In the genomic region with DNA sequence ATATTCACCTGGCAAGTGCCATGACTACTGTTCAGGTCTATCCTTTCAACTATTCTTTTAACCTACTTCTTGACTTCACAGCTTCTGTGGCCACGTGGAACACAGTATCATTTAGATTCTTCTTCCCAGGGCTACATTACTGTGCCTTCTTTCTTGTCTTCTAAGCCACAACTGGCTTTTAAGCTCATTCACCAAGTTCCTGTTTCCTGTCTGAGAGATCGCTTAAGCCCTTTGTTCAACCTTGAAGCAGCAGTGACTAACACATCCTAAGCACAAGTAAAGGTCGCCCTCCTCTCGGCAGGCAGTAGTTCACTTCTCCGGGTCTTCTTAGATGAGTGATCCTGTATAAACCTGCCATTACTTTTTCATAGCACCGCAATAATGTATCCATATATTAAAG, we compare ENCODE assay signal across 16 mouse cellular contexts. TPM values are rescaled to one million over a fixed set of nuclear protein-coding genes. Genes with fewer than 3 reads are reported as not detected.
DNase-seq lines count a peak whose midpoint lies in the region; ATAC-seq and TF ChIP-seq lines count a peak whose summit lies in the region.
"Had no signal": no experiment of that assay in that cellular context is flagged by ENCODE, and none has a peak within 500 bp of the region (broad histone marks: within the 10 kb centered on the region; RNA-seq: fewer than 3 reads in every experiment).

No protein-coding gene starts in this region.

- peak; percentile 86 for ATAC-seq in CD4-positive, CD25-positive, alpha-beta regulatory T cell, adult 4 months
- ATAC-seq in forebrain, postnatal 0 days, result no peak
- ATAC-seq: liver, embryonic 12.5 days had no signal

- H3K4me2 ChIP-seq in forebrain, postnatal 0 days (ENCODE audit: low read depth), result no peak overlapping the region
- H3K4me2 ChIP-seq: embryonic facial prominence, embryonic 13.5 days; heart, embryonic 11.5 days; liver, embryonic 12.5 days; lung, embryonic 15.5 days had no signal

- 88% methylated on average over 6 of the region's 6 CpGs for WGBS in forebrain, postnatal 0 days

- intact Hi-C loops in left cerebral cortex, postnatal 25 days (cut with DNase I), result no loop called here

- peak; percentile 8 for DNase-seq in ZHBTc4 (ENCODE audit: low read depth, low spot score)
- peak; percentile 53 for DNase-seq in thymus, postnatal 14 days
- no peak for DNase-seq in cerebellum, postnatal 25 days
- DNase-seq in left cerebral cortex, postnatal 25 days (ENCODE audit: low spot score in 2 of 2), result no peak
- DNase-seq in forebrain, postnatal 0 days, result no peak
- DNase-seq: cerebellum, postnatal 36 days; gastrocnemius, postnatal 36 days; kidney, adult 9 months; left cerebral cortex, postnatal 4 days; right cerebral cortex, postnatal 4 days had no signal

- peaks cover 33% of the 10 kb centered on the region for H3K4me1 ChIP-seq in megakaryocyte, embryonic 14.5 days
- no peaks in the 10 kb centered on the region for H3K4me1 ChIP-seq in forebrain, postnatal 0 days (ENCODE audit: insufficient read depth)
- H3K4me1 ChIP-seq: lung, embryonic 15.5 days had no signal

- H3K9ac ChIP-seq in forebrain, postnatal 0 days, result no peak overlapping the region
- H3K9ac ChIP-seq: embryonic facial prominence, embryonic 13.5 days; liver, embryonic 12.5 days; lung, embryonic 15.5 days had no signal

- no peak for TF ChIP-seq CTCF in forebrain, postnatal 0 days (IDR thresholded peaks at IDR 0.05; ENCODE audit: low read depth)

- H3K27ac ChIP-seq in forebrain, postnatal 0 days (ENCODE audit: low read depth, low read length), result no peak overlapping the region
- H3K27ac ChIP-seq: embryonic facial prominence, embryonic 13.5 days; liver, embryonic 12.5 days; lung, embryonic 15.5 days had no signal

- H3K36me3 ChIP-seq in megakaryocyte, embryonic 14.5 days (replicated peaks; ENCODE audit: low read length), result peaks cover 2% of the 10 kb centered on the region
- H3K36me3 ChIP-seq in forebrain, postnatal 0 days (ENCODE audit: insufficient read depth), result no peaks in the 10 kb centered on the region
- H3K36me3 ChIP-seq: embryonic facial prominence, embryonic 13.5 days; liver, embryonic 12.5 days; lung, embryonic 15.5 days had no signal

- H3K27me3 ChIP-seq in megakaryocyte, embryonic 14.5 days (replicated peaks), result no peaks in the 10 kb centered on the region
- no peaks in the 10 kb centered on the region for H3K27me3 ChIP-seq in forebrain, postnatal 0 days (ENCODE audit: insufficient read depth, low read length)
- H3K27me3 ChIP-seq: liver, embryonic 12.5 days; lung, embryonic 15.5 days had no signal

- no peaks in the 10 kb centered on the region for H3K9me3 ChIP-seq in megakaryocyte, embryonic 14.5 days
- H3K9me3 ChIP-seq in forebrain, postnatal 0 days (ENCODE audit: low read length), result no peaks in the 10 kb centered on the region
- H3K9me3 ChIP-seq: embryonic facial prominence, embryonic 13.5 days; liver, embryonic 12.5 days; lung, embryonic 15.5 days had no signal

- H3K4me3 ChIP-seq in megakaryocyte, embryonic 14.5 days (replicated peaks), result peak overlapping the region; percentile 38
- no peak overlapping the region for H3K4me3 ChIP-seq in forebrain, postnatal 0 days (ENCODE audit: low read depth, low read length)
- H3K4me3 ChIP-seq: embryonic facial prominence, embryonic 13.5 days; liver, embryonic 12.5 days; lung, embryonic 15.5 days had no signal

RNA-seq across cellular contexts. Expression of a gene that starts 10.4 kb away (rescaled TPM):
- 10 to 100 TPM; 36.7 to 38.0 TPM for polyA plus RNA-seq in CD4-positive, CD25-positive, alpha-beta regulatory T cell, adult 4 months (2017; shearing (Covaris generic))
- 0.75 TPM in 1 of 2 replicates, not detected in the other for polyA plus RNA-seq in megakaryocyte, embryonic 14.5 days (2012; ENCODE audit: insufficient read depth, low replicate concordance)
- total RNA-seq in left cerebral cortex, postnatal 25 days (2021), result 10 to 100 TPM; 68.3 to 78.8 TPM
- 33.4 and 34.5 TPM in 2 replicates for total RNA-seq in forebrain, postnatal 0 days (2014; rRNA removed)
- polyA plus RNA-seq in forebrain, postnatal 0 days (2015; fragmentation: Nextera tagmentation; extraction: Ambion mirVana), result 14.4 and 21.9 TPM in 2 replicates

Comparison
In these comparisons a context has a peak if more than half of its experiments do, and no peak if none do; other contexts are left out.
1. DNase-seq: peak in ZHBTc4 (single experiment) and thymus, postnatal 14 days (single experiment); none in cerebellum, postnatal 25 days (0 of 2), left cerebral cortex, postnatal 25 days (0 of 2) and forebrain, postnatal 0 days (single experiment).